Mouse (Mus musculus) lung, embryonic 14.5 days (tissue): ENCODE measurements around the gene Llcfc1. TPM values are rescaled to one million over a fixed set of nuclear protein-coding genes. Genes with fewer than 3 reads are reported as not detected.

ENCODE experiments used
- ATAC-seq: fragments of 200-750 bp; cut with Nextera tagmentation; 2 replicates; pipeline ENCODE4 v1.8.0; 2017; ENCODE audit warnings: mild to moderate bottlenecking, moderate TSS enrichment, moderate library complexity; ENCODE audit not compliant: insufficient read depth
- DNase-seq: peaks from one replicate; pipeline ENCODE4 v3.0.0-alpha.2; 2015
- H3K27ac ChIP-seq: fragments of 300-500 bp; sonication (generic); 2 replicates; pipeline ENCODE4 v1.5.1; 2014; ENCODE audit warnings: low read depth, mild to moderate bottlenecking, moderate library complexity
- H3K27me3 ChIP-seq: fragments of 300-500 bp; sonication (generic); 2 replicates; pipeline ENCODE4 v1.6.1; 2014; ENCODE audit warnings: low read length, control low read depth; ENCODE audit not compliant: insufficient read depth
- H3K36me3 ChIP-seq: fragments of 300-500 bp; sonication (generic); 2 replicates; pipeline ENCODE4 v1.6.1; 2014; ENCODE audit warnings: control low read depth; ENCODE audit not compliant: insufficient read depth
- H3K4me1 ChIP-seq: fragments of 300-500 bp; sonication (generic); 2 replicates; pipeline ENCODE4 v1.6.1; 2014; ENCODE audit warnings: antibody characterized with exemption, control low read depth; ENCODE audit not compliant: insufficient read depth
- H3K4me2 ChIP-seq: fragments of 300-500 bp; sonication (generic); 2 replicates; pipeline ENCODE4 v1.6.1; 2014; ENCODE audit warnings: mild to moderate bottlenecking
- H3K4me3 ChIP-seq: fragments of 300-500 bp; sonication (generic); 2 replicates; pipeline ENCODE4 v1.5.1; 2014; ENCODE audit warnings: low read depth, low read length
- H3K9ac ChIP-seq: fragments of 300-500 bp; sonication (generic); 2 replicates; pipeline ENCODE4 v1.6.1; 2014
- H3K9me3 ChIP-seq: fragments of 300-500 bp; sonication (generic); 2 replicates; pipeline ENCODE4 v1.6.1; 2016; ENCODE audit warnings: low read depth, low read length, control low read depth
- CTCF ChIP-seq: IDR thresholded peaks from 2 replicates; pipeline ENCODE4 v1.5.1; 2016; ENCODE audit warnings: antibody characterized with exemption, low read depth
- WGBS: fragments of 180-500 bp; shearing (Covaris S2); extraction: QIAGEN DNeasy Blood & Tissue Kit; methylation state at CpG from one replicate; pipeline ENCODE4 v1.1.7; 2014; 5-methylcytosine and 5-hydroxymethylcytosine counted together
- polyA plus RNA-seq: library from polyadenylated mRNA; unstranded; fragments of >200 nt; fragmentation: Nextera tagmentation; extraction: Ambion mirVana; gene quantifications from 2 replicates; pipeline ENCODE4 v1.2.1, GENCODE M21; 2014

Llcfc1 gene
- polyA plus RNA-seq, 1 experiment from 2014 or later = not detected

GRCm38 (mm10) chr6:41642765-41643164 is 41.5 kb upstream of the Llcfc1 start:
- no peak overlapping the region for H3K4me3 ChIP-seq
- no peak for ATAC-seq
- H3K4me2 ChIP-seq = no peak overlapping the region
- no peak overlapping the region for H3K9ac ChIP-seq
- no peaks in the 10 kb centered on the region for H3K36me3 ChIP-seq
- DNase-seq = no peak
- no peaks in the 10 kb centered on the region for H3K9me3 ChIP-seq
- no peaks in the 10 kb centered on the region for H3K4me1 ChIP-seq
- H3K27ac ChIP-seq = no peak overlapping the region
- no peak for TF ChIP-seq CTCF
- no peaks in the 10 kb centered on the region for H3K27me3 ChIP-seq
- 54% methylated on average over 4 of the region's 4 CpGs for WGBS

- no peak overlapping the region for H3K9ac ChIP-seq
- no peak for ATAC-seq
Measured at GRCm38 (mm10) chr6:41643227-41643626, 41.0 kb upstream of the Llcfc1 start.

GRCm38 (mm10) chr6:41646220-41646619 is 38.0 kb upstream of the Llcfc1 start:
- Histone ChIP-seq H3K4me3 (no peak overlapping the region), H3K9me3 (no peaks in the 10 kb centered on the region), H3K4me1 (no peaks in the 10 kb centered on the region), H3K27ac (no peak overlapping the region), H3K9ac (no peak overlapping the region), H3K4me2 (no peak overlapping the region), H3K36me3 (no peaks in the 10 kb centered on the region), H3K27me3 (no peaks in the 10 kb centered on the region)
- ATAC-seq (no peak), DNase-seq (no peak)
- 89% methylated on average over 3 of the region's 3 CpGs for WGBS
- TF ChIP-seq CTCF = no peak

More at GRCm38 (mm10) chr6:41643227-41643626, 41.0 kb upstream of the Llcfc1 start:
- H3K4me1 ChIP-seq = no peaks in the 10 kb centered on the region
- DNase-seq = no peak
- no peak for TF ChIP-seq CTCF
- H3K4me3 ChIP-seq = no peak overlapping the region
- H3K27me3 ChIP-seq = no peaks in the 10 kb centered on the region
- no peak overlapping the region for H3K27ac ChIP-seq
- no peak overlapping the region for H3K4me2 ChIP-seq
- WGBS = 90% methylated on average over 3 of the region's 3 CpGs
- H3K36me3 ChIP-seq = no peaks in the 10 kb centered on the region
- H3K9me3 ChIP-seq = no peaks in the 10 kb centered on the region

- H3K27ac ChIP-seq = no peak overlapping the region
- no peaks in the 10 kb centered on the region for H3K27me3 ChIP-seq
- no peak overlapping the region for H3K4me2 ChIP-seq
- no peaks in the 10 kb centered on the region for H3K4me1 ChIP-seq
- H3K9me3 ChIP-seq = no peaks in the 10 kb centered on the region
- DNase-seq = no peak
- ATAC-seq = no peak
- H3K4me3 ChIP-seq = no peak overlapping the region
- TF ChIP-seq CTCF = no peak
- H3K36me3 ChIP-seq = no peaks in the 10 kb centered on the region
- H3K9ac ChIP-seq = no peak overlapping the region
Measured at GRCm38 (mm10) chr6:41646672-41647071, 37.6 kb upstream of the Llcfc1 start.

- no peak overlapping the region for H3K4me3 ChIP-seq
- no peaks in the 10 kb centered on the region for H3K9me3 ChIP-seq
- no peak overlapping the region for H3K4me2 ChIP-seq
- H3K27me3 ChIP-seq = no peaks in the 10 kb centered on the region
- 90% methylated on average over 5 of the region's 5 CpGs for WGBS
- H3K36me3 ChIP-seq = no peaks in the 10 kb centered on the region
- no peak for TF ChIP-seq CTCF
- H3K4me1 ChIP-seq = no peaks in the 10 kb centered on the region
- no peak overlapping the region for H3K9ac ChIP-seq
- no peak for ATAC-seq
- H3K27ac ChIP-seq = no peak overlapping the region
- no peak for DNase-seq
Measured at GRCm38 (mm10) chr6:41653173-41653572, 31.1 kb upstream of the Llcfc1 start.

GRCm38 (mm10) chr6:41654648-41655047 is 29.6 kb upstream of the Llcfc1 start:
- Histone ChIP-seq H3K27ac (no peak overlapping the region), H3K9me3 (no peaks in the 10 kb centered on the region), H3K4me3 (no peak overlapping the region), H3K4me1 (no peaks in the 10 kb centered on the region), H3K27me3 (no peaks in the 10 kb centered on the region), H3K4me2 (no peak overlapping the region), H3K9ac (no peak overlapping the region), H3K36me3 (no peaks in the 10 kb centered on the region)
- whole genome bisulfite sequencing = 77% methylated on average over 8 of the region's 8 CpGs
- no peak for TF ChIP-seq CTCF
- no peak for DNase-seq
- ATAC-seq = no peak

GRCm38 (mm10) chr6:41658487-41658886 is 25.7 kb upstream of the Llcfc1 start:
- 34% methylated on average over 1 of the region's 1 CpGs for WGBS
- no peak for ATAC-seq
- Histone ChIP-seq H3K4me1 (no peaks in the 10 kb centered on the region), H3K36me3 (no peaks in the 10 kb centered on the region), H3K27me3 (no peaks in the 10 kb centered on the region), H3K27ac (no peak overlapping the region), H3K9ac (no peak overlapping the region), H3K9me3 (no peaks in the 10 kb centered on the region), H3K4me2 (no peak overlapping the region), H3K4me3 (no peak overlapping the region)
- no peak for DNase-seq
- no peak for TF ChIP-seq CTCF

- Histone ChIP-seq H3K9me3 (no peaks in the 10 kb centered on the region), H3K36me3 (no peaks in the 10 kb centered on the region), H3K27ac (no peak overlapping the region), H3K9ac (no peak overlapping the region), H3K4me2 (no peak overlapping the region), H3K4me3 (no peak overlapping the region), H3K4me1 (no peaks in the 10 kb centered on the region), H3K27me3 (no peaks in the 10 kb centered on the region)
- TF ChIP-seq CTCF = peak; percentile 47
- ATAC-seq (no peak), DNase-seq (peak; percentile 39)
- WGBS = 41% methylated on average over 2 of the region's 2 CpGs
Measured at GRCm38 (mm10) chr6:41662320-41662719, 21.9 kb upstream of the Llcfc1 start.
